Mouse (Mus musculus): ENCODE data around the gene 3425401B19Rik. TPM values are rescaled to one million over a fixed set of nuclear protein-coding genes. Genes with fewer than 3 reads are reported as not detected.

Gene 3425401B19Rik
- 0.05 and 11.7 TPM in 2 replicates for polyA plus RNA-seq (2012; rRNA removed; ENCODE audit: low replicate concordance)

GRCm38 (mm10) chr14:32685124-32685826, at the start of gene 3425401B19Rik:
TSS of gene 3425401B19Rik (minus strand) at chr14:32685293.

Other genes starting within 250 kb of the 3425401B19Rik start
- not detected in 2 replicates for gene Slc18a3, start 220.4 kb downstream of the 3425401B19Rik start, polyA plus RNA-seq (2012; rRNA removed; ENCODE audit: low replicate concordance)
- gene Chat, start 219.3 kb downstream of the 3425401B19Rik start, polyA plus RNA-seq (2012; rRNA removed; ENCODE audit: low replicate concordance): 0.62 TPM in 1 of 2 replicates, not detected in the other
- gene Ercc6, start 171.8 kb downstream of the 3425401B19Rik start, polyA plus RNA-seq (2012; rRNA removed; ENCODE audit: low replicate concordance): 2.4 and 7.7 TPM in 2 replicates
- gene Prrxl1, start 85.9 kb downstream of the 3425401B19Rik start, polyA plus RNA-seq (2012; rRNA removed; ENCODE audit: low replicate concordance): not detected in 2 replicates
- 2.2 and 2.9 TPM in 2 replicates for gene Tmem273, start 100.7 kb upstream of the 3425401B19Rik start, polyA plus RNA-seq (2012; rRNA removed; ENCODE audit: low replicate concordance)
- not detected in 2 replicates for gene Fam170b, start 148.7 kb upstream of the 3425401B19Rik start, polyA plus RNA-seq (2012; rRNA removed; ENCODE audit: low replicate concordance)
- 2.9 and 3.8 TPM in 2 replicates for gene Vstm4, start 171.5 kb upstream of the 3425401B19Rik start, polyA plus RNA-seq (2012; rRNA removed; ENCODE audit: low replicate concordance)

Data from mammary gland, adult 2 months (tissue).